Mouse (Mus musculus) gonadal fat pad, adult 2 months (tissue): ENCODE results near the gene 1700012B07Rik. TPM values are rescaled to one million over a fixed set of nuclear protein-coding genes. Genes with fewer than 3 reads are reported as not detected.

Experiments used
- DNase-seq: peaks from one replicate; pipeline ENCODE4 v3.0.0-alpha.2; 2012; ENCODE audit warnings: low read depth
- polyA plus RNA-seq: library from polyadenylated mRNA; depleted of rRNA; stranded (reverse); fragments of >200 nt; gene quantifications from 2 replicates; pipeline ENCODE4 v1.2.3, GENCODE M21; 2012; rRNA removed

Gene 1700012B07Rik
- polyA plus RNA-seq, 1 experiment = 0.20 TPM

GRCm38 (mm10) chr11:109751636-109752603 lies 75.9 kb downstream of the 1700012B07Rik start:
- DNase-seq = no peak

GRCm38 (mm10) chr11:109745210-109745609 lies 82.6 kb downstream of the 1700012B07Rik start:
- no peak for DNase-seq

GRCm38 (mm10) chr11:109737967-109738366 lies 89.9 kb downstream of the 1700012B07Rik start:
- DNase-seq = no peak

Other genes with a start within 250 kb of the 1700012B07Rik start
- gene Wipi1, start 216.1 kb downstream of the 1700012B07Rik start, polyA plus RNA-seq = 33.8 TPM in 2 replicates
- gene Prkar1a, start 178.6 kb downstream of the 1700012B07Rik start, polyA plus RNA-seq = 79.9 and 91.6 TPM in 2 replicates
- gene Fam20a, start 105.8 kb downstream of the 1700012B07Rik start, polyA plus RNA-seq = 6.2 and 7.4 TPM in 2 replicates
- 2.4 and 2.5 TPM in 2 replicates for gene Abca8b, start 167.8 kb upstream of the 1700012B07Rik start, polyA plus RNA-seq